Mouse (Mus musculus): ENCODE measurements around the gene Fzd7.
A peak's percentile ranks its signal among the peaks of the same experiment; 100 is the strongest.

The Fzd7 gene

DNA sequence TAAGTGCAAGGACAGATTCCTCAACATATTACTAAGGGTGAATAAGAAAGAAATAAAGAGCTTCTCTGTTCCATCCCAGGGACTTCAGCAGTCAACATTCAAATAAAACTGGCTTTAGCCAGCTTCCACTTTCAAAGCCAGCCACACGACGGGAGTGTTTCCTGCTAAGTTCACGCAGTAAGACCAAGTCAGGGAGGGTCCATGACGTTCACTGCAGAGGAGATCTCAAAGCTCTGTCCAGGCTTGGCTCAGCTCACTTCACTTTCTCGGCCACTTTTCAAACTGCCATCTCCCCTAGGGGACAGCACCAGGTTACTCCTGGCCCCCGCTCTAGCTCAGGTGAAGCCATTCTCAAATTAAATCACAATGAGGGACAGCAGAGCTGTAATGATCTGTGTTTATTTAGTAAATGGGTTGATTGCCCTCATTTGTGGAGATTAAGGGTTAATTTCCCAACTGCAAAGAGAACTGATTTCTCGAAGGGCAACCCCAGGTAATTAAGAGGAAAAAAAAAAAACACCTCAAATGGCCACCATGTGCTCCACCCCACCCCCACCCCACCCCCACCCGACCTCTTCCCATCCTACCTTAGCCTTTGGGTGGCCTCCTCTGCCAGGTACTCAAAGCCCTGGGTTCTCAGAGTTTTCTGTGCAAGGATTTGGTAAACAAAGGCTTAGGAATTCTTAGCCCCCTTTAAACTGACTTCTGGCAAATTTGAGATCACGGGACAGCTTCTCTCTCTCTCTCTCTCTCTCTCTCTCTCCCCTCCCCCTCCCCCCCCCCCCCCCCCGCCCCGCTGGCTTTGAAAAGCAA, 9.7 kb upstream of the Fzd7 start:
- DNase-seq (ENCODE audit: low spot score in 2 of 2): no peak

DNA sequence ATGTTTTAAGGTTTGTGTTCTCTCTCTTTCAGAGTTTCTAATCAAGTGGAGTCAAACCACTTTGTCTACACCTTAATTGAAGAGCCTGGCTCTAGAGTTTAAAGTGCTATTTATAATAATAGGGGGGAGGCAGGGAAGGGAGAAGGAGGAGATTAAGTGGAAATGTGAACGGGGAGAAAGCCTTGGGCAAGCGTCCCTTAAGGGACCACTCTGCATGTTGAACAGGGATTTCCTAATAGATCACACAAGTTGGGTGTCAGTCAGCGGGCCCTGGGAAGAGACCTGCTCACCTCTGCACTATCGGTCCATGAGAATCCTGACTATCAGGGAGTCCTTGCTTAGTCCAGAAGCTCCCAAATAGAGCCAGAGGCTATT, 9.1 kb upstream of the Fzd7 start:
- no peak for DNase-seq (ENCODE audit: low spot score in 2 of 2)

DNA sequence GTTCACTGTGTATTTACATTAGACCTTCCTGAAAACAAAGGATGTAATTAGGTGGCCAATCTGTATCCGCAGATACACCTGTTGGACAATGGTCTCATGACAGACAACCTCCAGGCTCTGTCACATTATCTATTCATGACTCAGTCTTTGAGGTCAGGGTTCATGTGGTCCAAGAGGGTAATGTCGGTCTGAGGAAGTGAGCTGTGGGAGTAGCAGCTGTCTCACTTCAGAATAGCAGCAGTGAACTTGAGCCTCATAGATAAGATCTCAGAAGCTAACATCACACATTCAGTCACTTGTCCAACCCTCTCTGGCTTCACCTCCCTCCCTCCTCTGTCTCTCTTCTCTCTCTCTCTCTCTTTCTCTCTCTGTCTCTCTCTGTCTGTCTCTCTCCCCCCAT, 6.6 kb upstream of the Fzd7 start:
- DNase-seq (ENCODE audit: low spot score in 2 of 2): no peak

GRCm38 (mm10) chr1:59478911-59479310, 3.3 kb upstream of the Fzd7 start:
- DNase-seq (ENCODE audit: low spot score in 2 of 2): no peak

GRCm38 (mm10) chr1:59480821-59481455, 1.3 kb upstream of the Fzd7 start:
- no peak for DNase-seq (ENCODE audit: low spot score in 2 of 2)

- DNase-seq (ENCODE audit: low spot score in 2 of 2): peak; percentile 87 to 95
These were observed 550 bp upstream of the Fzd7 start for GRCm38 (mm10) chr1:59481456-59482291.

DNA sequence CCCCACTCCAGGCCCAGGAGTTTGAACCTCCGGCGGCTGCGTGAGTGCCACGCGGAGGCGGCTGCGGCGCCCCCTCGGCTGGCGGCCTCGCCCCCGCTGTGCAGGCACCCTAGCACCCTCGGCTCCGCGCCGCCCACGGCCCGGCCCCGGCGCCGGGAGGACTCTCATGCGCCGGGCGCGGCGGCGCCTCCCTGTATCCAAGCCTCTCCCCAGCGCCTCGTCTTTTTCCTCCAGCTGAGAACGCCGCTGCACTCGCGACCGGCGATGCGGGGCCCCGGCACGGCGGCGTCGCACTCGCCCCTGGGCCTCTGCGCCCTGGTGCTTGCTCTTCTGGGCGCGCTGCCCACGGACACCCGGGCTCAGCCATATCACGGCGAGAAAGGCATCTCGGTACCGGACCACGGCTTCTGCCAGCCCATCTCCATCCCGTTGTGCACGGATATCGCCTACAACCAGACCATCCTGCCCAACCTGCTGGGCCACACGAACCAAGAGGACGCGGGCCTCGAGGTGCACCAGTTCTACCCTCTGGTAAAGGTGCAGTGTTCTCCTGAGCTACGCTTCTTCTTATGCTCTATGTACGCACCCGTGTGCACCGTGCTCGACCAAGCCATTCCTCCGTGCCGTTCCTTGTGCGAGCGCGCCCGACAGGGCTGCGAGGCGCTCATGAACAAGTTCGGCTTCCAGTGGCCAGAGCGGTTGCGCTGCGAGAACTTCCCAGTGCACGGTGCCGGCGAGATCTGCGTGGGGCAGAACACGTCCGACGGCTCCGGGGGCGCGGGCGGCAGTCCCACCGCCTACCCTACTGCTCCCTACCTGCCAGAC, 684 bp downstream of the Fzd7 start:
- peak; percentile 24 to 63 for DNase-seq (ENCODE audit: low spot score in 2 of 2)

- peak; percentile 67 to 75 for DNase-seq (ENCODE audit: low spot score in 2 of 2)
These were observed 1.5 kb downstream of the Fzd7 start for GRCm38 (mm10) chr1:59483521-59484245.

- peak in 1 of 2 experiments; percentile 38 for DNase-seq (ENCODE audit: low spot score in 2 of 2)
These were observed 2.1 kb downstream of the Fzd7 start for GRCm38 (mm10) chr1:59484314-59484713.

DNA sequence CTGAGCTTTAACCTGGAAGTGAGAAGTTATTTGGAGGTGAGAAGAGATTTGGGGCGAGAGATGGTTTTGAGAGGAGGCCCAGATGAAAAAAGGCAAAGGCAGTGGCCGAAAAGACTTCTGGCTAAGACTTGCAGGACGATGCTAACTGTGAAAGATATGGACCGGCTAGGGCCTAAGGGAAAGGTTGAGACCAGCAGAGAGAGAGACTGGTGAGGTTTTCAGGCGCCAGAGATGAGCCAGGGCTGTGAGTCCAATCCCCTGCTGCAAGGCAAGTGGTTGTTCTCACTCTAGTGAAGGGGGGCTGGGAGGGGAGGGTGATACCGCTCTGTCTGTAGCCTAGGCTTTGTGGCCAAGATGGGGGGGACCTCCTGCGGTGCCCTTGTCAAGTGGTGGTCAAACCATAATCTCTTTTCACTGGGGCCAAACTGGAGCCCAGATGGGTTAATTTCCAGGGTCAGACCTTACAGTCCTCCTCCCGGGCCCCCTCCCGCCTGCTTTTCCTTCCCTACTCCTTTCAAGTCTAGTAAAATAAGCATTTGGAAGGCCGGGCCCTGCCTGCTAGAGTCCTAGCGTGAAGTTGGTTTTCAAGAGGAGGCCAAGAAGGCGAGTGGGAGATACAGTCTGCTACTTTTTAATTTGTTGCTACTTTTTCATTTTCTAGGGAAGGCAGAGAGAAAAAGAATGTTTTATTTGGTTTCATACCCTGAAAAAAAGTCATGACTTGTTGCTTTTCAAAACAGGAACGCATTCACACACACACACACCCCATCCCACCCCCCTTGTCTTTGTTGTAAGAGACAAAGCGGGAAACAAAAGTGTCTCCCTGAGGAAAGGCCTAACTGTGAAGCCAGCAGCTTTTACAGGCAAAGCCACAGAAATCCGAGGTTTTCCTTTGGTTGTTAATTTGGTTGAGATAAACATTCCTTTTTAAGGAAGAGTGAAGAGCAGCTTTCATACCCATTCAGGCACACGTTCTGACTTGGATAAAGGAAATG, 2.9 kb downstream of the Fzd7 start:
- DNase-seq (ENCODE audit: low spot score in 2 of 2): peak in 1 of 2 experiments; percentile 21

DNA sequence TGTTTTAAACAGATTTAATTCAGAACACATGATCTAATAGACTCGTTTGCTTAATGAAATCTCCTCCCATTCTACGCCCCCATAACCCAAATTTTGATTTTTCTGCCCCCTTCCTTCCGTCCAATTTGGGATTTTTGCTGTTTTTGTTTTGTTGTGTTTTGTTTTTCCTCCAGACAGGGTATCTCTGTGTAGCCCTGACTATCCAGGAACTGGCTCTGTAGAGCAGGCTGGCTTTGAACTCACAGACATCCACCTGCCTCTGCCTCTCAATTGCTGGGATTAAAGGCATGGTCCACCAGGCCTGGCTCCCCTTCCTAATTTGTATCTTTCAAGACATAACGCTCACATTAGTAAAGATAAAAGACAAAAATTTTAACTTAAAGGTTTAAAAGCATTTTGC, 3.6 kb downstream of the Fzd7 start:
- no peak for DNase-seq (ENCODE audit: low spot score in 2 of 2)

GRCm38 (mm10) chr1:59487651-59488051, 5.4 kb downstream of the Fzd7 start:
- peak; percentile 42 to 56 for DNase-seq (ENCODE audit: low spot score in 2 of 2)

DNA sequence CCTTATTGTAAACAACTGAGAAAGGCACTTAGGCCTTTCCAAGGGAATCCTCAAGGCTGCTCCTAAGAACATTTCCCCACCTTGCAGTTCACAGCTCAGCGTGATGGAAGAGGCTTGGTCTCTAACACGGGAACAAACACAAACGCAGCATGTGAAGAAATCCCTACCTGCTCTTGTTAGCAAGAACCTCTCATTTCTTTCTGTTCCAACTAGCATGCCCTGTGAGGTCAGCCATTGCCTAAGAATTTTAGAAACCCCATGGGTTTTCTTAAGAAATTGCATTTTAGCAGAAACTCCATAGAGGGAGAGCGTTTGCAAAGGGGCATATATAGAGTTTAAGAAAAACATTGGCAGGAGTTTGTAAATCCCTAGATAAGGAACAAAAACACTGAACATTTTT, 6.3 kb downstream of the Fzd7 start:
- DNase-seq (ENCODE audit: low spot score in 2 of 2): no peak

DNA sequence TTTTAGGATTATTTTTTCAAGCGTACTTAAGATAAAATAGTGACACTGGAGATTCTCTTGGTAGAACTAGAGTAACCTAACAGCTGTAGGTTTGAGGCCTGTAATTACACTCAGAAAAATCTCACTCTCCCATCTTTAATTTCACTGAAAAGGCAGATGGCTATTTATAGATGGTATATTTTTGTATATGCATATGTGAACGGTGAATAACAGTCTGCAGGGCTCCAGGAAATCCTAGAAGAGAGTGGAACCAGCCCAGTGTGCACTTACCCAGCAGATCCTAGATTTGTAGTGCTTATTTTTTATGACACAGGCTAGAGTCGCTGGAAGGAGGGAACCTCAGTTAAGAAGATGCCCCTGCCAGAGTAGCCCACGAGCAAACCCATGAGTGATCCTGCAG, 6.8 kb downstream of the Fzd7 start:
- DNase-seq (ENCODE audit: low spot score in 2 of 2): no peak

GRCm38 (mm10) chr1:59491517-59491916, 9.3 kb downstream of the Fzd7 start:
- no peak for DNase-seq (ENCODE audit: low spot score in 2 of 2)

DNA sequence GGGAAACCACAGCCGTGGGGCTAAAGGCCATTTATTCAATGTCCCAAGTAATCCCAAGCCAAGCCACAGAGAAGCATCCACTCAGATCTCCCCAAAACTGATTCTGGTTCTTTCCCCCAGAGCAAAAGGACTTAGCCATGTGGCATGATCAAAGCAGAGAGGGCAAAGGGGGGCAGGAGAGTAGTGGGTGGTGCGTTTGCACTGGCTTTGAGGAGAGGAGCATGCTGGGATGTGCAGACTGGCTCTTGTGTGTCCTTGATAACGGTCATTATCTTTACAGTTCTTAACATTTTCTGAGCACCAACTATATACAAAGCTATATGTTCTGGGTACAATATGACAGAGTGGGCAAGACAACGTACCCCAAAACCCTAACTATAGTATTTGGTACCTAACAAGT, 10.2 kb downstream of the Fzd7 start:
- DNase-seq (ENCODE audit: low spot score in 2 of 2): no peak

DNA sequence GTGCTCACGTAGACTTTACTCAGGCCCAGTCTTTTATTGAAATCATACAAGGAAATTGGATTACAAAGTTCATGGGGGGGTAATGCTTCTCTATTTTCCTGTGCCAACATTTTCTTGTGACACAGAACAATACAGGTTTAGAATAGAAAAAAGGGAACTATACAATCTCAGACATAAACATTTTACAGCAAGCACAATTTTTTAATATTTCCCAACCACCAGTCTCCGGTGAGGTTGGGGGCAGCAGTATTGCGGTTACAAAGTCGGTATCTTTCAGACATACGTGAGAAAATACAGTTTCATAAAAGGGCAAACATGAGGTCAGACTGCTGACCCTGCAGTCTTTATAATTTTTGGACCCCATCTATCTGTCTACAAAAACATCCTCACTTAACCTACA, 13.7 kb downstream of the Fzd7 start:
- no peak for DNase-seq (ENCODE audit: low spot score in 2 of 2)

DNA sequence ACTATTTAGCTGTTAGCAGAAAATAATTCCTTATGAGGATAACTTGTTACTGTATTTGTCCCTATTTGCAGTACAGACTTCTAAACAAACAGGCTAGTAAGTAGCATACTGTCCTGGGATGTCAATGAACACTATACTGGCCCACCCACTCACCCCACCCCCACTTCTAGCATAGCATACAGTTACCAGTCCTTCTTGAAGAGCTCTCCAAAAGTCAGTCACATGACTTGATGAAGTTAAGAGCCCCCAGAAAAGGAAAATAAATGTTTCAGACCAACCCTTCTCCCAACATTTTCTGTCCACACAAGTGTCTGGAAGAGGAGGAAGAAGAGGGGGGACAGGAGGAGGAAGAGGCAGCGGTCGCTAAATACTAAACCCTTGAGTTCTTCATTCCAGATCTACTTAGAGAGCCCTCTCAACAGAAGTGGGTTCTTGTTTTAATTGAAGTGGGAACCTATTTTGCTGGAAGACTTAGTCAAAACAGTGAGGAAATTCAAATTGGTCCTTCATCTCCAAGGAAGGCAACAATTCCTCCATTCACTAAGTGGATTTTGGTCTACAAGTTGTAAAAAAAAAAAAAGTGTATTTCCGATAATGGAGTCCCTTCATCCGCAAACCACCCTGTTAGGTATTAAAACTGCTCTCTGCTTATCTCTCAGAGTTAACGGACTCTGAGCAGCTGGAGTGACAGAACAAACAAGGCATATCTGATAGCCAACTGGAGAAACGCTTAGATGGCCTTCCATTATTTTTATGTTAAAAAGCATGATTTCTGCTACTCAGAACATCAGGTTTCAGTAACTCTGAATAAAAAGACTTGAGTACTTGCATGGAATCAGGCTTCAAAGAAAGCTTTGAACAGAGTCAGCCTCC, 15.8 kb downstream of the Fzd7 start:
- DNase-seq (ENCODE audit: low spot score in 2 of 2): no peak

GRCm38 (mm10) chr1:59499327-59499726, 17.1 kb downstream of the Fzd7 start:
- DNase-seq (ENCODE audit: low spot score in 2 of 2): no peak

All from urinary bladder, adult 18-20 months (tissue).